Mouse (Mus musculus): ENCODE measurements around the gene Ddx41.

The Ddx41 gene

GRCm38 (mm10) chr13:55540933-55541332 is 4.5 kb upstream of the Ddx41 start:
- DNase-seq = peak in 1 of 2 experiments; percentile 29

GRCm38 (mm10) chr13:55535796-55536193 is 663 bp downstream of the Ddx41 start:
- peak in 1 of 2 experiments; percentile 28 for DNase-seq

DNA sequence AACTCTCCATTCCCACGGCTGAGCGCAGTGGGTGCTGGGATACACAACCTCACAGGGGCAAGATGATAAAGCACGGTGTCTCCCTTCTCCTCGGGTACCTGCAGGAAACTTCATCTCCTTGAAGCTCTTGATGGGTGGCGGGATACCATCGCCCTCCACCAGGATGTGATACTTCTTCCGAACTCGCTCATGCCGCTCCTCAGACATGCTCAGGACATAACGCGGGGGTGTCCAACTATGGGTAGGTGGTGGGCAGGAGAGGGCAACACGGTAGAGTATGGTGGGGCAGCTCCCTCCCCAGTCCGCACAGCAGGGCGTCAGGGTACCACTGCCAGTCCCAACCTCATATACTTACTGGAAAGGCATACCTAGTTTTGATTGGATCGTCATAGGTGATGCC is 1.3 kb downstream of the Ddx41 start:
- DNase-seq = no peak

DNA sequence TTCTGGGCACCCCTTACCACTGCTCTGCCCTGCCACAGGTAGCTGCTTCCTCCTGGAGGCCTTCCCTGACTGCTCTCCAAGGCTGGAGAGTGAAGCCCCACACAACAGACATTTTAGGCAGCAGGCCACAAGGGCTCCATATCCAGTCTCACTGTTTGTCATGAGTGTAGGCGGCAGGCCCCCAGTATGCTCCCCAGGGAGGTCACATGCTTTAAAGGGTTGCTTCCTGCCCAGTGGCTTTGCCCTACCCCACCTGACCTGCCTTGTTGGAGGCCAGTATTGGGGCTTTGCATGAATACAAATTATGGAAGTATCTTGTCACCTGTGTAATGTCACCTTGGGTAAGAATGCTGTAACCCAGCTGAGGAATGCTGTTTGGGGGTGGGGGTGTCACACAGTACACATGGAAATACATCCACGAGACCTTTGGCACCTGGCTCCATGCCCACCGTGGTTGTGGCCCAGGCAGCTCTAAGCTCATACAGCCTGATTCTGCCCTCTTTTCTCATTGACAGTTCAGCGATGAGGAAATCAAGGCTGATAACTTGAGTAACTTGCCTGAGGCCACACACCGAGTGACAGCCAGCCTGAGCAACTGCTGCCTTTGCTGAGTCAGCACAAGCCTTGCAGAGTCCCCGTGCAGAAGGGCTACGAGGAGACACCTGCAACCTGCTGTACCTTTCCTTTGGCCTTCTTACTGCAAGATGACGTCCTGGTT is 7.1 kb downstream of the Ddx41 start, which contains the start of gene Dok3:
Gene Dok3, minus strand, starts transcription at position 99 of the 718 bp plus-strand sequence.
- DNase-seq = no peak

DNA sequence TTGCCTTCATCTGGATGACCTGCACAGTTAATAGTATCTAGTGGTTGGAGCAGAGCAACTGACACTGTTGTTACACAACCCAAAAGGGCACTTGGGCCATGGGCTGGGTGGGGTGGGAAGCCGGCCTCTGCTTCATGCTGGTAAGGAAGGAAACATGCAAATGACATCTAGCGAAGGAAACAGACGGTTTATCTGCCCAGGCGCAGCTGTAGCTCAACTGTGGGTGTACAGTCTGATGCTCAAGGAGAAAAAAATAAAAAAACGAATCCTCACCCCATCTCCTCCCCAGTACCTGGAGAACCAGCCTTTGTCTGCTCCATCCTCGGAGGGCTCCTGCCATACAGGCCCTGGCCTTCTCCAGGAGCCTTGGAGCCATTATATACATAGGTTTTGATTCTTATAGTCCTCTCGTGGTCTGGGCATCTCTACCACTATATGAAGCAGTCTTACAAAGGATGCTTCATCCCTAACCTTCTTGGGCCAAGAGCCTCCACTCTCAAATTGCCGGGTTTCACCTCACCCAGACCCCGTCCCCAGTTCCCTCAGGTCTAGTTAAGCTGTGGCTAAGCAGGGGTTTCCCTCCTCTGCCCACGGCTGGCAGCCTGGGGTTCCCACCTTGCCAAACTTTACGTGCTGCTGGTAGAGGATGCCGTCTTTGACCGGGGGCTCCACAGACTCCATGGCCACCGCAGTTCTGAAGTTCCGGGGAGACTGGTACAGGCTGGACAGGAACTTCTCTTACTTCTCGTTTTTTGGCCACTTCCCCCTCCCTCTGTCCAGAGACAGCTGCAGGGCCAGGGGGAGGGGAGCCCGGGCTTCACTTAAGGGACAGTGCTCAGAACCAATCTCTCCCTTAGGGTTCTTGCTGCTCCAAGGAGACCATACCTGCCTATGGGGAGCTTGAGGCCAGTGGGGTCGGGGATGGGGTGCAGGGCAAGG is 8.4 kb downstream of the Ddx41 start:
- DNase-seq = no peak

DNA sequence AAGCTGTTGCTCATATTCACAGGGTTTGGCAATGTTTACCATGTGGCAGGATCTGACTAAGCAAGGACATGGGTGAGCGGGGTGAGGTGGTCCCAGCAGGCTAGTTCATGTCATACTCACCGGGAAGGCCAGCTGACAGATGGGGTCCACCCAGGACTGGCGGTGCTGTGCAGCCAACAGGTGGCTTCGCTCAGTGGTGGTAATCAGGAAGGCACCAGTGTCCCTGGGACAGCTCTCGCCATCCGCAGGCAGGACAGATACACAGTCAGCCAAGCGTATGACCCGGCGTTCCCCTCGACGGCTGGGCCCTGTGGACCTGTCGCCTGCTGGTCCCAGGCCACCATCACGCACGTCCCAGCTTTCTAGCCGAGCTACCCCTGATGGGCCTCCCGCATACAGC is 9.2 kb downstream of the Ddx41 start:
- no peak for DNase-seq

GRCm38 (mm10) chr13:55525733-55526553 is 10.5 kb downstream of the Ddx41 start:
- no peak for DNase-seq

DNA sequence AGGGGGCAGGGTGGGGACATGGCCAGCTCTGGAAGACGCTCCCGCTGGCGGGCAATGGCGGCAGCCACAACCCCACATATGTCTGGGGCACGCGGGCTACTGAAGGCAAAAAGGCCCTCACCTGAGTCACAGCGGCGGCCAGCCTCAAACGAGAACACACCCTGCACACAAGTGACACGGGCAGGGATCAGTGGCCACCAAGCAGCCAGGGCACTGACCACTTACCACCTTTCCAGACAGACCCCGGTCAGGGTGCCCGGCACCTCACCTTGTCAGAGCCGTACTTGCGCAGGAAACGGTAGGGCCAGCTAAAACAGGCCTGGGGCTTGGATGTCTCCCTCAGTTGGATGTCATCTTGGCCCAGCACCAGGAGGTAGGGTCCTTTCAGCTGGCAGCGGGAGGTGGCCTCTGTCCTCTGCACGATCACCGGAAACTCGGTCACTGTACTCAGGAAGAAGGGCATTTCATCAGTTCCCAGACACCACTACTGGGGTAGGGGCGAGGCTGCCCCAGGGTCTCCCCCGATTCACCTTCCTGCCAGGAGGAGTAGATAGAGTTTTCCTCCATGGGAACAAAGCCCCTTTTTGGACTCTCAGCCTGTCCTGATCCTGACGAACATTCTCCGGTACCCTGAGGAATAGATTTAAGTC is 12.4 kb downstream of the Ddx41 start:
- no peak for DNase-seq

DNA sequence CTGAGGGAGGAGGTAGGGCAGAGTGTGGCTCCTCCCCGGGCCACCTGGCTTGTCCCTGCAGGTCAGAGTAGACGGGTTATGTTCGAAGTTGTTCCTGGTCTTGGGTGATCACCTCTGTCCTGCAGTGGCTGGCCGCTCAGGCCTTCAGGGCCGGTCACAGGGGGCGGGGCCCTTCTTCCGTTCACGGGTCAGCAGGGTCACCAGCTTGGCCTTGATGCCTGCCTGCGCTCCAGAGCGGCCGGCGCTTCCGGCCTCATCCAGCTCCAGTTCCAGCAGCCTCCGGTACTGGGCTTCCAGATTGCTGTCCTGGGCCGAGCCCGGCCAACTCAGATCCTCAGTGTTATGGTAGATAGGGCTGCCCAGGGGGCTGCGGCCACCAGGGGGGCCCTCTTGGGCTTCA is 13.2 kb downstream of the Ddx41 start:
- no peak for DNase-seq

- DNase-seq = no peak
Observed at GRCm38 (mm10) chr13:55522730-55523129, 13.7 kb downstream of the Ddx41 start.

GRCm38 (mm10) chr13:55519606-55520005 is 16.9 kb downstream of the Ddx41 start:
- DNase-seq = no peak

- peak; percentile 91 to 96 for DNase-seq
Observed at GRCm38 (mm10) chr13:55516955-55517354, 19.5 kb downstream of the Ddx41 start.

GRCm38 (mm10) chr13:55513828-55514227 is 22.6 kb downstream of the Ddx41 start:
- DNase-seq = no peak

DNA sequence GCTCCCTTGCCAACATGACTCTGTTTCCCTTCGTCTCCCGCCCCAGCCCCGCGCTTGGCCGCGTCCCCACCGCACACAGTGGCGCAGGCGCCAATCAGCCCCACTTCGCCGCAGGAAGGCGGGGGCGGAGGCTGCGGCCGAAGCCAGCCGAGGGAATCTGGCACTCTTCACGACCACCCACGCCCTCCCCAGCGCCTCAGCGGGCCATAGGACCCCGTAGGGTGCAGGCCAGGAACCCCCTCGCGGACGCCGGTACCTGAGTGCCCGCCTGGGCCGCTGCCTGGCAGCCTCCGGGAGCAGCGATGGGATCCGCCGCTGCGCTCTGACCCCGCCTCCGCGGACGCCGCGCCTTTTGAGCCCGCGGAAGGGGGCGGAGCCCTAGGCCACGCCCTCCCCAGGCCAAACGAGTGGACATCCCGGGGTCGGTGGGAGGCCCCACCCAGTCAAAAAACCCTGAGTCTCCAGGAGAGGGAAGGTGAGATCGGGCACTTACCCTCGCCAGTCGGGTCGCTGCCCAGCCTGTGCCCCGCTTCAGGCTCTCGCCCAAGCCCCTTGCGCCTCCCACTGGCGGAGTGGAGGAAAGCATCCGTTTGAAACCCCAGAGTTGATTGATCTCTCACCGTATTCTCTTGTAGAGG is 23.2 kb downstream of the Ddx41 start, which contains the start of gene Pdlim7:
Gene Pdlim7, minus strand, starts transcription at position 566 of the 638 bp plus-strand sequence.
- peak; percentile 86 to 88 for DNase-seq

DNA sequence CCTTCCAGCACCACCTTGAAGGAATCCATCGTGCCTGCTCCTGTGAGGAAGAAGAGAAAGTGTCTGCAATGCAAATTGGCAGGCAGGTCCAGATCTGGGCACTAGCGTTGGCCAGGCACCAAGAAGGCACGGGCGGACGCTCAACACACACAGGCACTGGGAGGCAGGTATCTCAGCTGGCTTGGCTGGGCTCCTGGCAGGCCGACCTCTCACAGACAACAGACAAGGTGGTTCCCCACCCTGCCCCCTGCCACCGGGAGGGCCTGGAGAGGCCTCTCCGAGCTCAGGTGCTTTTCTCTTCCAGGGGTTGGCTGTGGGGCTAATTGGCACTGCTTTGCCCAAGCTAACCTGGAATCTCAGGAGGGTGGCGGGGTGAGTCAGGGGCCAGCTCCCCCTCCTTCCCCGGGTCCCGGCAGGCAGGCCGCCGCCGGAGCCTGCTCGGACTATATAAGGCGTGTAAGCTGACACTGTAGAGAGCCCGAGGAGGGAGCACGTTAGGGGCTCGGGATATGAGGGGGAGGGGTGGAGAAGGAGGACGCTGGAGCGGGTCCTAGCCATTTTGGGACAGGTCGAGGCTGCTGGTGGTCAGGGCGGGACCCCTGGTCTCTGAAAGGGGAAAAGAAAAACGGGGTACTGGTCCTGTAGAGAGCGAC is 24.0 kb downstream of the Ddx41 start:
- peak; percentile 54 to 59 for DNase-seq

DNA sequence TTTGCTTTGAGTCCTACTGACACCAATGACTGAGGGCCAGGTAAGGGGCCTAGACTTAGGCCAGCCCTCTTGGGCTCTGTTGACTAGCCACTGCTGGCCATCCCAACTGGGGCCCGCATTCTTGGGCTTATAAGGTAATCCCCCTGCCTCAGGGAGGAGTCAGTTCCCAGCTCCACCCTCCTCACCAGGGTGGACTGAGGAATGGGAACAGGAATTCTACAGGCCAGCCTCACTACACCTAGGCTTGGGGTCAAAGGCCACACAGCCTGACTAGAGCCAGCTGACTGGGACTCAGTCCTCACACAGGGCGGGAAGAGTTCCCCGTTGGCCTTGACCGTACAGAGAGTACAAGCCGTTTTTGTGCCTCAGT is 25.0 kb downstream of the Ddx41 start:
- DNase-seq = no peak

DNA sequence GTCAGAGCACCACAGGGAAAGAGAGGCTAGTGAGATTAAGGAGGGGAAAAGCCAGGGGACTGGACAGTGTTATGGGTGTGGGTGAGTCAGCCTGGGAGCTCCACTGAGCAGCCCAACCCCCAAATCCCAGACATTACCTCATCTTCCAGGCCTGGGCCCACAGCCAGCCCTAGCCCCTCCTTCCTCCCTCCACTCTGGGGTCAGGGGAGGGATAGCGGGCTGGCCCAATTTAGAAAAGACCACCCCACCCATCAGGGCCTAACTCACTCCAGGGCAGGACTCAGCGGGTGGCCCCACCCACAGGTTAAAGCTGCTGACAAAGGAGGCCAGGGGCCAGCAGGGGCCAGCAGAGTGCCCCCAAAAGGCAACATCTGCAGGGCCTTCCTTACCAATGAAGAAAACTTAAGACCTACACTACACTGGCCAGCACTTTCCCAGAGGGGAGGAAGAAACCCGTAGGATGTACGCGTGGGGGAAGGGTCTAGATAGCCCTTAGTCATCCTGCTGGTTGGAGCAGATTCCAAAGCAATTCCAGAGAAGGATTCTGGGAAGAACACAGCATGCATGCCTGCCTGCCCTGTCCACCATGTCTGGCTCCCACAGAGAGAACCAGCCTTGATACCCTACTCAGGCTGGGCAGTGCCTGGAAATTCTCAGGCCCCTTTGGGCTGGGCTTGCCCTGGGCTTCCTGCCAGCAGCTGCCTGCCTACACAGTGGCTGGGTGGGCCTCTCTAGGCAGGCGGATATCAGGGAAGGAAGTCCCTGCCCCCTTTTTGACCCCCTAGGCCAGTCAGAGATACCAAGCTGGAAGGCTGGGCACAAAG is 25.6 kb downstream of the Ddx41 start:
- no peak for DNase-seq

GRCm38 (mm10) chr13:55510332-55510667 is 26.2 kb downstream of the Ddx41 start:
- DNase-seq = no peak

DNA sequence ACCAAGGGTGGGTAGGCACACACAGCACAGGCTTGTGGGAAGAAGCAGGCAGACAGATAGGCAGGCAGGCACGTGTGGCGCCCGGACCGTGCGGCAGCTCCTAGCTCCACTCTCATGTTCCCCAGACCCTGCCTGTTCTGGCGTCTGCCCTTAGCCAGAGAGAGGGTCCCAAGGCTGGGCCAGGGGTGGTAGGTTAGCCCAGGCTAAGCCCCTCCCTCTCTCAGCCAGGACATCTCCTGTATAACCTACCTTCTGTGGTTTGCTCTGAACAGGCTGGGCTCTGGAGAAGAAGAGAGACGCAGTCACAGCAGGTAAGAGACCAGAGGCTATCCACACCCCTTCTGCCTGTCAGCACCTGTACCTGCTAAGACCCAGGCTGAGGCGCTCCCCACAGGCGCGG is 27.9 kb downstream of the Ddx41 start:
- DNase-seq = no peak

- no peak for DNase-seq
Observed at GRCm38 (mm10) chr13:55507877-55508276, 28.6 kb downstream of the Ddx41 start.

GRCm38 (mm10) chr13:55506697-55507096 is 29.8 kb downstream of the Ddx41 start:
- peak; percentile 48 to 59 for DNase-seq

All from cerebellum, postnatal 36 days (tissue).